Mouse (Mus musculus): ENCODE results near the gene Dnajc5g. TPM values are rescaled to one million over a fixed set of nuclear protein-coding genes. Genes with fewer than 3 reads are reported as not detected.
A peak's percentile ranks its signal among the peaks of the same experiment; 100 is the strongest.

The Dnajc5g gene
- not detected in 2 replicates for polyA plus RNA-seq (2014; fragmentation: Nextera tagmentation; extraction: Ambion mirVana)

- no peak within 1 kb of the TSS for H3K9ac ChIP-seq (ENCODE audit: low read length)
- H3K27ac ChIP-seq (ENCODE audit: low read depth) = no peak within 1 kb of the TSS
- H3K4me3 ChIP-seq (ENCODE audit: low read depth, low read length) = no peak within 1 kb of the TSS
- DNase-seq (ENCODE audit: low spot score) = no peak
- no peak within 1 kb of the TSS for H3K4me2 ChIP-seq (ENCODE audit: low read length)
- no peak for ATAC-seq (replicated peaks; ENCODE audit: low FRiP score, low TSS enrichment, low read depth)
- no peaks in the 10 kb centered on the region for H3K36me3 ChIP-seq (ENCODE audit: control insufficient read depth, insufficient read depth, low read length)
- H3K9me3 ChIP-seq (ENCODE audit: control insufficient read depth, low read length) = no peaks in the 10 kb centered on the region
- no peaks in the 10 kb centered on the region for H3K4me1 ChIP-seq (replicated peaks; ENCODE audit: control insufficient read depth, insufficient read depth, low read length)
- 85% methylated on average over 9 of the region's 9 CpGs for WGBS
- H3K27me3 ChIP-seq (replicated peaks; ENCODE audit: control insufficient read depth, insufficient read depth, low read length) = 0 out of 2 replicates have a peak, but pooled peaks cover 5% of the 10 kb centered on the region
These were observed at the start of gene Dnajc5g for GRCm38 (mm10) chr5:31105814-31106335. Gene Dnajc5g (plus strand): TSS chr5:31106285.

GRCm38 (mm10) chr5:31069810-31070209 lies 36.3 kb upstream of the Dnajc5g start:
- H3K4me3 ChIP-seq (ENCODE audit: low read depth, low read length) = no peak overlapping the region
- peaks cover 93% of the 10 kb centered on the region for H3K36me3 ChIP-seq (ENCODE audit: control insufficient read depth, insufficient read depth, low read length)
- H3K27ac ChIP-seq (ENCODE audit: low read depth) = no peak overlapping the region
- no peak overlapping the region for H3K9ac ChIP-seq (ENCODE audit: low read length)
- DNase-seq (ENCODE audit: low spot score) (no peak), ATAC-seq (replicated peaks; ENCODE audit: low FRiP score, low TSS enrichment, low read depth) (no peak)
- H3K27me3 ChIP-seq (replicated peaks; ENCODE audit: control insufficient read depth, insufficient read depth, low read length) = no peaks in the 10 kb centered on the region
- no peaks in the 10 kb centered on the region for H3K4me1 ChIP-seq (replicated peaks; ENCODE audit: control insufficient read depth, insufficient read depth, low read length)
- WGBS = 99% methylated on average over 3 of the region's 3 CpGs
- no peaks in the 10 kb centered on the region for H3K9me3 ChIP-seq (ENCODE audit: control insufficient read depth, low read length)
- no peak overlapping the region for H3K4me2 ChIP-seq (ENCODE audit: low read length)

- 70% methylated on average over 2 of the region's 2 CpGs for WGBS
- H3K27ac ChIP-seq (ENCODE audit: low read depth) = no peak overlapping the region
- H3K9me3 ChIP-seq (ENCODE audit: control insufficient read depth, low read length) = no peaks in the 10 kb centered on the region
- H3K27me3 ChIP-seq (replicated peaks; ENCODE audit: control insufficient read depth, insufficient read depth, low read length) = no peaks in the 10 kb centered on the region
- H3K4me2 ChIP-seq (ENCODE audit: low read length) = no peak overlapping the region
- H3K9ac ChIP-seq (ENCODE audit: low read length) = no peak overlapping the region
- no peak for ATAC-seq (replicated peaks; ENCODE audit: low FRiP score, low TSS enrichment, low read depth)
- H3K4me3 ChIP-seq (ENCODE audit: low read depth, low read length) = no peak overlapping the region
- H3K4me1 ChIP-seq (replicated peaks; ENCODE audit: control insufficient read depth, insufficient read depth, low read length) = no peaks in the 10 kb centered on the region
- no peak for DNase-seq (ENCODE audit: low spot score)
- H3K36me3 ChIP-seq (ENCODE audit: control insufficient read depth, insufficient read depth, low read length) = peaks cover 98% of the 10 kb centered on the region
These were observed 35.0 kb upstream of the Dnajc5g start for GRCm38 (mm10) chr5:31071059-31071458.

- Histone ChIP-seq H3K36me3 (ENCODE audit: control insufficient read depth, insufficient read depth, low read length) (peaks cover 98% of the 10 kb centered on the region), H3K9me3 (ENCODE audit: control insufficient read depth, low read length) (no peaks in the 10 kb centered on the region), H3K27me3 (replicated peaks; ENCODE audit: control insufficient read depth, insufficient read depth, low read length) (no peaks in the 10 kb centered on the region), H3K4me2 (ENCODE audit: low read length) (no peak overlapping the region), H3K4me3 (ENCODE audit: low read depth, low read length) (no peak overlapping the region), H3K27ac (ENCODE audit: low read depth) (no peak overlapping the region), H3K4me1 (replicated peaks; ENCODE audit: control insufficient read depth, insufficient read depth, low read length) (no peaks in the 10 kb centered on the region), H3K9ac (ENCODE audit: low read length) (no peak overlapping the region)
- ATAC-seq (replicated peaks; ENCODE audit: low FRiP score, low TSS enrichment, low read depth) (no peak), DNase-seq (ENCODE audit: low spot score) (no peak)
- WGBS = 92% methylated on average over 11 of the region's 11 CpGs
These were observed 34.3 kb upstream of the Dnajc5g start for GRCm38 (mm10) chr5:31071821-31072220.

- peaks cover 98% of the 10 kb centered on the region for H3K36me3 ChIP-seq (ENCODE audit: control insufficient read depth, insufficient read depth, low read length)
- H3K4me1 ChIP-seq (replicated peaks; ENCODE audit: control insufficient read depth, insufficient read depth, low read length) = no peaks in the 10 kb centered on the region
- WGBS = 91% methylated on average over 12 of the region's 12 CpGs
These were observed 32.9 kb upstream of the Dnajc5g start for GRCm38 (mm10) chr5:31073176-31073575.

GRCm38 (mm10) chr5:31076346-31076745 lies 29.7 kb upstream of the Dnajc5g start:
- DNase-seq (ENCODE audit: low spot score) = no peak
- no peaks in the 10 kb centered on the region for H3K4me1 ChIP-seq (replicated peaks; ENCODE audit: control insufficient read depth, insufficient read depth, low read length)
- H3K9me3 ChIP-seq (ENCODE audit: control insufficient read depth, low read length) = no peaks in the 10 kb centered on the region
- H3K9ac ChIP-seq (ENCODE audit: low read length) = no peak overlapping the region
- ATAC-seq (replicated peaks; ENCODE audit: low FRiP score, low TSS enrichment, low read depth) = no peak
- H3K27ac ChIP-seq (ENCODE audit: low read depth) = no peak overlapping the region
- 85% methylated on average over 13 of the region's 13 CpGs for WGBS
- no peak overlapping the region for H3K4me2 ChIP-seq (ENCODE audit: low read length)
- no peak overlapping the region for H3K4me3 ChIP-seq (ENCODE audit: low read depth, low read length)
- peaks cover 78% of the 10 kb centered on the region for H3K36me3 ChIP-seq (ENCODE audit: control insufficient read depth, insufficient read depth, low read length)
- H3K27me3 ChIP-seq (replicated peaks; ENCODE audit: control insufficient read depth, insufficient read depth, low read length) = no peaks in the 10 kb centered on the region

More at GRCm38 (mm10) chr5:31073176-31073575, 32.9 kb upstream of the Dnajc5g start:
- Histone ChIP-seq H3K27ac (ENCODE audit: low read depth) (no peak overlapping the region), H3K4me2 (ENCODE audit: low read length) (no peak overlapping the region), H3K9ac (ENCODE audit: low read length) (no peak overlapping the region), H3K27me3 (replicated peaks; ENCODE audit: control insufficient read depth, insufficient read depth, low read length) (no peaks in the 10 kb centered on the region), H3K9me3 (ENCODE audit: control insufficient read depth, low read length) (no peaks in the 10 kb centered on the region), H3K4me3 (ENCODE audit: low read depth, low read length) (no peak overlapping the region)
- no peak for ATAC-seq (replicated peaks; ENCODE audit: low FRiP score, low TSS enrichment, low read depth)
- DNase-seq (ENCODE audit: low spot score) = no peak

- 76% methylated on average over 13 of the region's 13 CpGs for WGBS
- Histone ChIP-seq H3K27me3 (replicated peaks; ENCODE audit: control insufficient read depth, insufficient read depth, low read length) (no peaks in the 10 kb centered on the region), H3K4me1 (replicated peaks; ENCODE audit: control insufficient read depth, insufficient read depth, low read length) (no peaks in the 10 kb centered on the region; the same call in 1 of the 2 replicates), H3K36me3 (ENCODE audit: control insufficient read depth, insufficient read depth, low read length) (peaks cover 40% of the 10 kb centered on the region), H3K9ac (ENCODE audit: low read length) (no peak overlapping the region), H3K27ac (ENCODE audit: low read depth) (no peak overlapping the region), H3K4me3 (ENCODE audit: low read depth, low read length) (no peak overlapping the region), H3K9me3 (ENCODE audit: control insufficient read depth, low read length) (no peaks in the 10 kb centered on the region), H3K4me2 (ENCODE audit: low read length) (no peak overlapping the region)
- ATAC-seq (replicated peaks; ENCODE audit: low FRiP score, low TSS enrichment, low read depth) (no peak), DNase-seq (ENCODE audit: low spot score) (no peak)
These were observed 25.9 kb upstream of the Dnajc5g start for GRCm38 (mm10) chr5:31080059-31080794.

GRCm38 (mm10) chr5:31080795-31081164 lies 25.3 kb upstream of the Dnajc5g start:
- H3K27ac ChIP-seq (ENCODE audit: low read depth) = no peak overlapping the region

GRCm38 (mm10) chr5:31081386-31081785 lies 24.7 kb upstream of the Dnajc5g start:
- H3K27me3 ChIP-seq (replicated peaks; ENCODE audit: control insufficient read depth, insufficient read depth, low read length) = no peaks in the 10 kb centered on the region
- no peak for ATAC-seq (replicated peaks; ENCODE audit: low FRiP score, low TSS enrichment, low read depth)
- H3K9ac ChIP-seq (ENCODE audit: low read length) = no peak overlapping the region
- WGBS = 73% methylated on average over 3 of the region's 3 CpGs
- no peak overlapping the region for H3K4me2 ChIP-seq (ENCODE audit: low read length)
- peaks cover 28% of the 10 kb centered on the region for H3K36me3 ChIP-seq (ENCODE audit: control insufficient read depth, insufficient read depth, low read length)
- no peak overlapping the region for H3K27ac ChIP-seq (ENCODE audit: low read depth)
- no peaks in the 10 kb centered on the region for H3K9me3 ChIP-seq (ENCODE audit: control insufficient read depth, low read length)
- peak; percentile 60 for DNase-seq (ENCODE audit: low spot score)
- no peaks in the 10 kb centered on the region; the same call in 1 of the 2 replicates for H3K4me1 ChIP-seq (replicated peaks; ENCODE audit: control insufficient read depth, insufficient read depth, low read length)
- no peak overlapping the region for H3K4me3 ChIP-seq (ENCODE audit: low read depth, low read length)

More at GRCm38 (mm10) chr5:31080795-31081164, 25.3 kb upstream of the Dnajc5g start:
- Histone ChIP-seq H3K9me3 (ENCODE audit: control insufficient read depth, low read length) (no peaks in the 10 kb centered on the region), H3K9ac (ENCODE audit: low read length) (no peak overlapping the region), H3K4me2 (ENCODE audit: low read length) (no peak overlapping the region), H3K4me1 (replicated peaks; ENCODE audit: control insufficient read depth, insufficient read depth, low read length) (no peaks in the 10 kb centered on the region; the same call in 1 of the 2 replicates), H3K4me3 (ENCODE audit: low read depth, low read length) (no peak overlapping the region), H3K27me3 (replicated peaks; ENCODE audit: control insufficient read depth, insufficient read depth, low read length) (no peaks in the 10 kb centered on the region), H3K36me3 (ENCODE audit: control insufficient read depth, insufficient read depth, low read length) (peaks cover 34% of the 10 kb centered on the region)
- DNase-seq (ENCODE audit: low spot score) (no peak), ATAC-seq (replicated peaks; ENCODE audit: low FRiP score, low TSS enrichment, low read depth) (no peak)
- 66% methylated on average over 3 of the region's 3 CpGs for WGBS

All from intestine, embryonic 14.5 days (tissue).